ENCODE assay signal across 8 mouse cellular contexts in the genomic region with DNA sequence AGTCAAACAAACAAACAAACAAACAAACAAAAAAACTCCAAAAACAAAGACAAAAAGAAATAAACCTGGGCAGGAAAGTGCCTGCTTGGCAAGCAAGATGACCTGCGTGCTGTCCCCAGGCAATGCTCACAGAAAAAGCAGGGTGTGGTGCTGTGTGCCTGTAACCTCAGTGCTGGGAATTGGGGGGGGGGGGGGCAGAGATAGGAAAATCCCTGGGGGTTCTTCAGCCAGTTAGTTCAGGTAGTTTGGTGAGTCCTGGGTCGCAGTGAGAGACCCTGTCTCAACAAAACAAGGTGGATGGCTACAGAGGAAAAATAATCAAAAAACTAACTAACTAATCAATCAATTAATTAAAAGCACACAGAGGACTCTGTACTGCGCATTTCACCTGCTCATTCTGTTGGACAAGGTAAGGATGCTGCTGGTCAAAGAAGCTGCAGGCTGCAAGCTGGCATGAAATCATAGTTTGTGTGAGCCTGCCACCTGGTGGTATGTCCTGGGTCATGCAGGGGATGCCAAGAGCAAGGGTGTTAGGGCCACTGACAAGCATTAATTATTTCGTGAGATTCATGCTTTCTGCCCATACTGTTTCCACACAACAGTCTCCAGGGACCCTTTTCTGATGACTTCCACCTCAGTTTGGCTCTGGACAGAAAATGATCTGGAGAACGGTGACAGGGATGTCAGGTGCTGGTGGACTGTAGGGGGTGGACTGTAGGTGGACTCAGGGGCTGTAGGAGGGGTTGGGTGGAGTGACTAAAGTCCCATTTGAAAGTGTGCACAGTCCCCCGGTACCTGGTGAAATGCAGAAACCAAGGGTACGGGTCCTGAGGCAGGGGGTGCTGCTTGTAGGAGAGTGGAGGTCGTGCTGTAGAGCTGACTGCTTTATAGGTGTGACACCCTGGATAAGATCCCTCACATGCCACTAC. TPM values are rescaled to one million over a fixed set of nuclear protein-coding genes. Genes with fewer than 3 reads are reported as not detected.
DNase-seq lines count a peak whose midpoint lies in the region; ATAC-seq lines count a peak whose summit lies in the region.

No protein-coding gene starts in this region.

- ATAC-seq in kidney, embryonic 15.5 days (replicated peaks; ENCODE audit: low FRiP score), result peak; percentile 82

- peak; percentile 68 for DNase-seq in 416B (ENCODE audit: low read depth)
- DNase-seq in adrenal gland, postnatal 10 days, result peak; percentile 90
- DNase-seq in embryo, embryonic 11.5 days (ENCODE audit: low read depth, low spot score), result peak; percentile 64
- DNase-seq in gastrocnemius, postnatal 4 days (ENCODE audit: low spot score in 2 of 2), result peak; percentile 59 to 67
- DNase-seq in liver, result peak; percentile 71
- peak; percentile 85 for DNase-seq in neural tube, embryonic 10.5 days (ENCODE audit: extremely low spot score, low spot score)
- DNase-seq in splenic B cell, adult 2 months (ENCODE audit: low read depth, low spot score), result peak; percentile 89

- WGBS in kidney, embryonic 15.5 days, result 52% methylated on average over 8 of the region's 8 CpGs

- no peak overlapping the region for H3K4me2 ChIP-seq in kidney, embryonic 15.5 days

- H3K36me3 ChIP-seq in kidney, embryonic 15.5 days, result no peaks in the 10 kb centered on the region
- H3K36me3 ChIP-seq in splenic B cell, adult 2 months (ENCODE audit: control insufficient read depth, insufficient read depth, low read length, poor library complexity, severe bottlenecking), result no peaks in the 10 kb centered on the region

- H3K27me3 ChIP-seq in kidney, embryonic 15.5 days, result no peaks in the 10 kb centered on the region
- no peaks in the 10 kb centered on the region for H3K27me3 ChIP-seq in splenic B cell, adult 2 months (ENCODE audit: control insufficient read depth, insufficient read depth, low read length, poor library complexity, severe bottlenecking)

- no peaks in the 10 kb centered on the region for H3K4me1 ChIP-seq in kidney, embryonic 15.5 days

- H3K27ac ChIP-seq in kidney, embryonic 15.5 days, result no peak overlapping the region

- no peak overlapping the region for H3K9ac ChIP-seq in kidney, embryonic 15.5 days

- H3K4me3 ChIP-seq in kidney, embryonic 15.5 days (replicated peaks), result no peak overlapping the region

- no peaks in the 10 kb centered on the region for H3K9me3 ChIP-seq in kidney, embryonic 15.5 days (replicated peaks)

RNA-seq across cellular contexts. Expression of a gene that starts 10.6 kb away (rescaled TPM):
- total RNA-seq in adrenal gland, postnatal 10 days (2021), result not detected
- not detected for total RNA-seq in gastrocnemius, postnatal 4 days (2021)
- polyA plus RNA-seq in kidney, embryonic 15.5 days (2015; fragmentation: Nextera tagmentation; extraction: Ambion mirVana), result 0.21 TPM in 1 of 2 replicates, not detected in the other

RNA-seq across cellular contexts. Expression of a gene that starts 36.0 kb away (rescaled TPM):
- total RNA-seq in adrenal gland, postnatal 10 days (2021), result 10 to 100 TPM; 43.4 to 52.3 TPM
- 10 to 100 TPM; 17.1 to 21.1 TPM for total RNA-seq in gastrocnemius, postnatal 4 days (2021)
- polyA plus RNA-seq in kidney, embryonic 15.5 days (2015; fragmentation: Nextera tagmentation; extraction: Ambion mirVana), result 17.4 and 18.2 TPM in 2 replicates
